Mouse (Mus musculus) fat pad, adult 2 months (tissue): ENCODE data around the gene Tgfb3.

ENCODE experiments used
- DNase-seq: peaks from one replicate; pipeline ENCODE4 v3.0.0-alpha.2; 2011; ENCODE audit warnings: low read depth, low spot score; ENCODE audit errors: extremely low read depth

The Tgfb3 gene

DNA sequence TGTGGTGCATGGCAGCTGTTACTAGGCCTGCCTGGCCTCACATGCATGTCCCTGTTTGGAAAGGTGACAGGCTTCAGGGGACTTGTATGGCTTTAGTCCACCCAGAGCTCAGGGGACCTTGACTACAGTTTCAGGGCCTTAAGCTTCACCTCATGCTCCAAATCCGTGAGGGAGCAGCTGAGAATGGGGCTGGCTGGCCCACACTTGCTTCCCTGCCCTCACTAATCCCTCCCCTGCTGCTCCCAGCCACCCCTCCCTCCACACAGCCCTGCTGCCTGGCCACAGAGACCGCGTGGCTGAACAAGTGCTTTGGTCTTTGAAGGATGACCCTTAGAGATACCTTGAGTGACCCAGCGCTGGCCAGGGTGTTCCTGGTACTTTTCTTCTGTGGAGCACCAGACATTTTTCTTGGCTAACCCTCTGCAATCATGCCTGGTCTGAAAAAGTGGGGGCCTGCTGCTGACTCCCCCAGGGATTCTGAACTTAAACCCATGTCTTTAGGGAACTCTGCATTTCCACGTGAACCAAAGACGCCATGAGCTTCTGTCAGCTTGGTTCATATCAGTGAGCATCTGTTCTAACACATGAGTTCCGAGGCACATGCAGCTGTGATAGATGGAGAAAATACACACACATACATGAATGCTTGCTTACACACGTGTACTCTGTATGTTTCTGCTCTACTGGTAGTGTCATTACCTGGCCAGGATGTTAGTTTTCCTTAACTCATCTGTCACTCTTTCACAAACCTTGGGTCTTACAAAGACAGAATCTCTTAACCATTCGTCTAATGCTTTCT lies 42.3 kb downstream of the Tgfb3 start:
- DNase-seq: no peak

GRCm38 (mm10) chr12:86035586-86035985 lies 43.3 kb downstream of the Tgfb3 start:
- no peak for DNase-seq

GRCm38 (mm10) chr12:86030932-86031331 lies 47.9 kb downstream of the Tgfb3 start:
- DNase-seq: no peak

- DNase-seq: peak; percentile 65
Observed at GRCm38 (mm10) chr12:86027747-86028146, 51.1 kb downstream of the Tgfb3 start.

DNA sequence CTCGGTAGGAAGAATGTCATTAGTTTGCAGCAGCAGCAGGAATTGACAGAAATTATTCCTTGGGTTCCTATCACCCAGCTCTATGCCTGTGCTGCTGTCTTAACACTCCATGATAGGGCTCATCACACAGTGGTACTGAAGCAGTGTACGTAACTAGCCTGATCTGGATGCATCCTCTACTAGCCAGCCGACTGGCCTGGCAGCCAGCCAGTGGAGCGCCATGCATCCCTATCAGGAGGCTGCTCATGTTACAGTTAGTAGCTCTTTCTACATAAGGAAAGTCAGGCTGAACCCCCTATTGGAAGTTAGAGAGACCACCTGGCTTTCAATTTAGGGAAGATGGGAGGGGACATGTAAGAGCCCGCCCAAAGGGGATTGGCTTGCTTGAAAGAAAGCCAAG lies 51.8 kb downstream of the Tgfb3 start:
- no peak for DNase-seq

DNA sequence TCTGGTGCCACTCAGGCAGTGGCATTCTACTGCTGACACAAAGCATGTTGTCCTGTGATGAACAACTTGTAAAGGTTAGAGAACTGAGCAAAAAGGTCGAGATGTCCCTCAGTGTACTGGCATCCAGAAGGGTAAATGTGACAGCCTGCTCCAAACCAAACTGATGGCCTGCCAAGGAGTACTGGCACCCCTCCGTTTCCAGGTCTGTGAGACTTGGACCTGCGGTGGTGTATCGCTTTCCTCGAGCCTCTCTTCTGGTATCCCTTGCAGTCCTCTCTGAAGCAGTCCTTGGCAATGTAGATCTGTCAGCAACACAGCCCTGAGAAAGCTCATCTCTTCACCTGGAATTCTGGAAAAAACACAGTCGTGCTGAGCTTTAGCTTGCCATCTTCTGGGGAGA lies 53.4 kb downstream of the Tgfb3 start:
- DNase-seq: no peak

DNA sequence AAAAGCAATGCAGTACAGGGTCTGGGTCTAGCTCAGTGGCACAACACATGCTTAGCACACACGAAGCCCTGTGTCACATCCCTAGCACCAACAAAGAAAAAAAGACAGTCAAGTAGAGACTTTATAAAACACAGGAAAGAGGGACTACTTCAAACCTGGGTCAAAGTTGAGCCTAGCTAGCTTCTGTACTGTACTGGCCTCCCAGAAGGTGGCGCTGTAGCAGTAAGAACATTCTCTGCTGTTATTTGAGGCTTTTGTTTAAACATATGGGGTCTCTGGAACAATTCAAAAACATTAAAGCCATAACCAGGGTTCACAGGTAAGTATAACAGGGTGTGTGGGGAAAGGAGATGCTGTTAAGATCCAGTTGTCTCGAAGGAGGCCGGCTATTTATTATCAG lies 54.4 kb downstream of the Tgfb3 start:
- DNase-seq: no peak

GRCm38 (mm10) chr12:86023081-86023871 lies 55.6 kb downstream of the Tgfb3 start:
- no peak for DNase-seq

DNA sequence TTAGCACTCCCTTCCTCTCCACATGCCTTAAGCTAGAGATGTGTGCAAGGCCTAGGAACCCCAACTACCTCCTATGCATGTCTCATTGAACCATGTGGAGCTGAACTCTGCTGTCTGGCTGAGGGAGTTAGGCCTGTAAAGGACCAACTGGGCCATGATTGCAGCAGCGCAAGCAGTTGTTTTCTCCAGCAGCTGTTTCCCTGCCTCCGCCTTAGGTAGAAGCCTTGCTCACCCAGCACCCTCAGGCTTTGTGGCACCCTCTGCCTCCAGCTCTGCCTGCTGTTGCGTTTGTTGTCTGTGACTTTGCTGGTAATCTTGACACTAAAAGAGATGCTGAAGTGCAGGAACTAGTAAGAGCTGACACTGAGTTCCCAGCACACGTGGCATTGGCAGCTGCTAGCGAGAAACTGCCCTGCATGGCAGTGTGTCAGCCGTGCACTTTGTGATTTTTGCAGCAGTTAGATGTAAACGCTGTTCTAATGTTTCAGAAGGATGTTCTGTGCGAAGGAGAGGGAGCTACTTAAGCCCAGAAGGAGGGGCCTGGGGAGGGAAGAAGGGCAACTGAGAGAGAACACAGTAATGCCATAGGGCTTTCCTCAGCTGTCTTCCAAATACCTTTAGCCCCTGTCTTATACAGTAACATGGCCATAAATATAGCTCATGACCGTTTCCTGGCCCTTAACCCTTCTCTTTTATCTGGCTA lies 56.4 kb downstream of the Tgfb3 start:
- no peak for DNase-seq

GRCm38 (mm10) chr12:86021583-86021982 lies 57.3 kb downstream of the Tgfb3 start:
- no peak for DNase-seq

- DNase-seq: no peak
Observed at GRCm38 (mm10) chr12:86017360-86017759, 61.5 kb downstream of the Tgfb3 start.

DNA sequence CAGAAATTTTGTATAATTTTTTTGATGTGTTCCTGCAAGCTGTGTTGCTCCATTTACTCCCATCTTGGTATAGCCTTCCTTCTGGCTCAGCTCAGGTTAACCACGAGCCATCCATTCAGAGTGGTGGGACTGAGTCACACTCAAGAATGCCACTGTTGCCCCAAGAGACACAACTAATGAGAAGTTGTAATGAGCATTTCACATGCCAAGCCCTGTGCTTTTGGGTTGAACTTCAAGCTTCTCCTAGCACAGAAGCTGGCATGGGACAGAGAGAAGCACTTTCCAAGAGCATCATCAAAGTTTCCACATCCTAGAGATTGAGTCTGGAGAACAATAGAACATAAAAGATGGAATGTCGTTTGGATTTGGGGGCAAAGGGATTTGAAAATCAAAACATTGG lies 63.7 kb downstream of the Tgfb3 start:
- DNase-seq: no peak

DNA sequence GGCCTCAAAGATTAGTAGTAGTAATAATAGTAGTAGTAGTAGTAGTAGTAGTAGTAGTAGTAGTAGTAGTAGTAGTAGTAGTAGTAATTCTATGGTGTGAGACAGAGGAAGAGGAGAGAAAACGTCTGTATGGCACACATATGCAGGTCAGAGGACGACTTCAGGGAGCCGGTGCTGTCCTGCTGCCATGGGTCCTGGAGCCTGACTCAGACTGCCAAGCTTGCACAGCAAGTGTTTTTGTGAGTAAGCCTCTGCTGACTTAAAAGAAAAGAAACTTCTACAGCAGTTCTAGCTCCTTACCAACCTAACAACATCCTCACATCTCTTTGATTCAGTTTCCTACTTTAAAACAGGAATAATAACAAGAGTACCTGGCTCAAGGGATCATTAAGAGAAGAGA lies 64.2 kb downstream of the Tgfb3 start:
- DNase-seq: no peak

GRCm38 (mm10) chr12:86014174-86014573 lies 64.7 kb downstream of the Tgfb3 start:
- DNase-seq: no peak

GRCm38 (mm10) chr12:86012195-86012594 lies 66.6 kb downstream of the Tgfb3 start:
- no peak for DNase-seq

GRCm38 (mm10) chr12:86010656-86011055 lies 68.2 kb downstream of the Tgfb3 start:
- DNase-seq: no peak

DNA sequence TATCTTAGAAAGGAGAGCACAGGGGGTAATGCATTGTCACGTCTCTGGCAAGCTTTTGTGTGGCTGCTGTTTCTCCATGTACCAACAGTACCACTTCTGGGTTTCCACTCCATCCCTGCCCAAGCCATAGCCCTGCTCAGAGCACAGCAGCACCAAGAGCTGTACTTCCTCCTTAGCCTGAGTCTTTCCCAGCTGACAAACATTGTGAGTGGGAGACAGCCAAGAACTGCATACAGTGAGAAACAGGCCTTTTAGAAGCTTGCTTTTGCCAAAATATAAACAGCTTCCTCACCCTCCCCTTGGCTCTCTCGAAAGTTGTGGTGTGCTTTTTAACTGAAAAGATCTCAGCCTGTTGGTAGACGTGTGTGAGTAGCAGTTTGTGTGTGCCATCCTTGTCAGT lies 71.5 kb downstream of the Tgfb3 start:
- no peak for DNase-seq
